Mouse (Mus musculus): ENCODE results near the gene Stpg3. TPM values are rescaled to one million over a fixed set of nuclear protein-coding genes. Genes with fewer than 3 reads are reported as not detected.

Gene Stpg3
- polyA plus RNA-seq, 1 experiment from 2014 or later, result not detected

GRCm38 (mm10) chr2:25175690-25176078 is 38.8 kb downstream of the Stpg3 start:
- Histone ChIP-seq H3K9me3 (ENCODE audit: low read length) (no peaks in the 10 kb centered on the region), H3K27ac (ENCODE audit: low read depth) (no peak overlapping the region), H3K27me3 (ENCODE audit: insufficient read depth, low read length) (peaks cover 18% of the 10 kb centered on the region), H3K4me2 (ENCODE audit: low read depth, low read length) (no peak overlapping the region), H3K36me3 (replicated peaks; ENCODE audit: insufficient read depth, low read length) (no peaks in the 10 kb centered on the region), H3K4me1 (ENCODE audit: insufficient read depth) (peaks cover 31% of the 10 kb centered on the region), H3K9ac (replicated peaks) (no peak overlapping the region), H3K4me3 (ENCODE audit: low read depth, low read length) (no peak overlapping the region)
- ATAC-seq (no peak), DNase-seq (no peak)
- 77% methylated on average over 4 of the region's 4 CpGs for WGBS (ENCODE audit: insufficient replicate concordance)
- TF ChIP-seq EP300 (IDR thresholded peaks at IDR 0.05; ENCODE audit: low read depth) (no peak), CTCF (IDR thresholded peaks at IDR 0.05; ENCODE audit: low read depth) (no peak)

GRCm38 (mm10) chr2:25174866-25175689 is 39.4 kb downstream of the Stpg3 start:
- Histone ChIP-seq H3K4me1 (ENCODE audit: insufficient read depth) (peaks cover 32% of the 10 kb centered on the region), H3K4me2 (ENCODE audit: low read depth, low read length) (no peak overlapping the region), H3K27ac (ENCODE audit: low read depth) (no peak overlapping the region), H3K4me3 (ENCODE audit: low read depth, low read length) (no peak overlapping the region), H3K27me3 (ENCODE audit: insufficient read depth, low read length) (peaks cover 13% of the 10 kb centered on the region), H3K36me3 (replicated peaks; ENCODE audit: insufficient read depth, low read length) (no peaks in the 10 kb centered on the region), H3K9ac (replicated peaks) (no peak overlapping the region), H3K9me3 (ENCODE audit: low read length) (no peaks in the 10 kb centered on the region)
- peak; percentile 28; the same call in 1 of the 2 replicates for ATAC-seq
- WGBS (ENCODE audit: insufficient replicate concordance), result 35% methylated on average over 7 of the region's 7 CpGs
- DNase-seq, result peak; percentile 27
- TF ChIP-seq EP300 (IDR thresholded peaks at IDR 0.05; ENCODE audit: low read depth), result no peak
- TF ChIP-seq CTCF (IDR thresholded peaks at IDR 0.05; ENCODE audit: low read depth), result no peak

DNA sequence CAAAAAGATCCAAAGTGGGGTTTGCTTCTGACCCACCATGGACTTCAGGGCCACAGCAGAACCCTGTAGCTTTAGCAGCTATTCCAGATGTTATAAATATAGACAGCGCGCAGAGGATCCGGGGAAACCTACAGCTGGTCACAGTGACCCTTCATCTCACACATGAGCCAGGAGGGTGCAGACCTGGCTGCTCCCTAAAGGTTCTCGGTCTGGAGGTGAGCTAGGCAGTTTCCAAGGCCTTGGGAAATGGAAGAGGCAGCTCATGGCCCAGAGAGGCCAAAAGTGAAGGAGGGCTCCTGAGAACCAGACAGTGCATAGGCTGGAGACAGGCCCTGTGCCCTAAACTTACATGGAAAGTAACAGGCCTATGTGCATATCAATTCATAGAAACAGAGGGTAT is 40.6 kb downstream of the Stpg3 start:
- Histone ChIP-seq H3K36me3 (replicated peaks; ENCODE audit: insufficient read depth, low read length) (no peaks in the 10 kb centered on the region), H3K9ac (replicated peaks) (no peak overlapping the region), H3K4me2 (ENCODE audit: low read depth, low read length) (no peak overlapping the region), H3K4me1 (ENCODE audit: insufficient read depth) (peaks cover 39% of the 10 kb centered on the region), H3K9me3 (ENCODE audit: low read length) (no peaks in the 10 kb centered on the region), H3K4me3 (ENCODE audit: low read depth, low read length) (no peak overlapping the region), H3K27ac (ENCODE audit: low read depth) (no peak overlapping the region), H3K27me3 (ENCODE audit: insufficient read depth, low read length) (0 out of 2 replicates have a peak, but pooled peaks cover 4% of the 10 kb centered on the region)
- ATAC-seq (no peak), DNase-seq (no peak)
- TF ChIP-seq CTCF (IDR thresholded peaks at IDR 0.05; ENCODE audit: low read depth) (no peak), EP300 (IDR thresholded peaks at IDR 0.05; ENCODE audit: low read depth) (no peak)
- 89% methylated on average over 4 of the region's 4 CpGs for WGBS (ENCODE audit: insufficient replicate concordance)

GRCm38 (mm10) chr2:25172629-25173028 is 41.8 kb downstream of the Stpg3 start:
- no peak for ATAC-seq
- DNase-seq, result peak; percentile 34
- Histone ChIP-seq H3K4me3 (ENCODE audit: low read depth, low read length) (no peak overlapping the region), H3K27ac (ENCODE audit: low read depth) (no peak overlapping the region), H3K9ac (replicated peaks) (no peak overlapping the region), H3K36me3 (replicated peaks; ENCODE audit: insufficient read depth, low read length) (no peaks in the 10 kb centered on the region), H3K27me3 (ENCODE audit: insufficient read depth, low read length) (no peaks in the 10 kb centered on the region), H3K4me2 (ENCODE audit: low read depth, low read length) (no peak overlapping the region), H3K4me1 (ENCODE audit: insufficient read depth) (peaks cover 48% of the 10 kb centered on the region), H3K9me3 (ENCODE audit: low read length) (no peaks in the 10 kb centered on the region)
- WGBS (ENCODE audit: insufficient replicate concordance), result 46% methylated on average over 8 of the region's 8 CpGs
- TF ChIP-seq CTCF (IDR thresholded peaks at IDR 0.05; ENCODE audit: low read depth) (no peak), EP300 (IDR thresholded peaks at IDR 0.05; ENCODE audit: low read depth) (no peak)

- H3K27me3 ChIP-seq (ENCODE audit: insufficient read depth, low read length), result no peaks in the 10 kb centered on the region
- no peak overlapping the region for H3K27ac ChIP-seq (ENCODE audit: low read depth)
- no peaks in the 10 kb centered on the region for H3K36me3 ChIP-seq (replicated peaks; ENCODE audit: insufficient read depth, low read length)
- DNase-seq, result no peak
- H3K9ac ChIP-seq (replicated peaks), result no peak overlapping the region
- TF ChIP-seq EP300 (IDR thresholded peaks at IDR 0.05; ENCODE audit: low read depth), result no peak
- TF ChIP-seq CTCF (IDR thresholded peaks at IDR 0.05; ENCODE audit: low read depth), result no peak
- 83% methylated on average over 1 of the region's 1 CpGs for WGBS (ENCODE audit: insufficient replicate concordance)
- H3K9me3 ChIP-seq (ENCODE audit: low read length), result no peaks in the 10 kb centered on the region
- no peak for ATAC-seq
- H3K4me3 ChIP-seq (ENCODE audit: low read depth, low read length), result no peak overlapping the region
- no peak overlapping the region for H3K4me2 ChIP-seq (ENCODE audit: low read depth, low read length)
- H3K4me1 ChIP-seq (ENCODE audit: insufficient read depth), result peaks cover 55% of the 10 kb centered on the region
Observed at GRCm38 (mm10) chr2:25171769-25172153, 42.7 kb downstream of the Stpg3 start.

- Histone ChIP-seq H3K36me3 (replicated peaks; ENCODE audit: insufficient read depth, low read length) (no peaks in the 10 kb centered on the region), H3K4me3 (ENCODE audit: low read depth, low read length) (no peak overlapping the region), H3K27ac (ENCODE audit: low read depth) (no peak overlapping the region), H3K9ac (replicated peaks) (no peak overlapping the region), H3K4me1 (ENCODE audit: insufficient read depth) (peaks cover 55% of the 10 kb centered on the region), H3K27me3 (ENCODE audit: insufficient read depth, low read length) (no peaks in the 10 kb centered on the region), H3K9me3 (ENCODE audit: low read length) (no peaks in the 10 kb centered on the region), H3K4me2 (ENCODE audit: low read depth, low read length) (no peak overlapping the region)
- 91% methylated on average over 6 of the region's 6 CpGs for WGBS (ENCODE audit: insufficient replicate concordance)
- TF ChIP-seq EP300 (IDR thresholded peaks at IDR 0.05; ENCODE audit: low read depth) (no peak), CTCF (IDR thresholded peaks at IDR 0.05; ENCODE audit: low read depth) (no peak)
- no peak for ATAC-seq
- no peak for DNase-seq
Observed at GRCm38 (mm10) chr2:25171101-25171768, 43.2 kb downstream of the Stpg3 start.

Data from liver, postnatal 0 days (tissue).